Mouse (Mus musculus): Measurements from ENCODE around the gene Cab39l. TPM values are rescaled to one million over a fixed set of nuclear protein-coding genes. Genes with fewer than 3 reads are reported as not detected.

Cab39l gene
- polyA plus RNA-seq, 1 experiment from 2014 or later: 22.7 TPM

- Histone ChIP-seq H3K36me3 (no peaks in the 10 kb centered on the region), H3K27me3 (no peaks in the 10 kb centered on the region), H3K27ac (replicated peaks) (no peak overlapping the region), H3K4me1 (no peaks in the 10 kb centered on the region), H3K9ac (replicated peaks) (no peak overlapping the region), H3K9me3 (no peaks in the 10 kb centered on the region), H3K4me3 (no peak overlapping the region), H3K4me2 (replicated peaks) (no peak overlapping the region)
- no peak for ATAC-seq (replicated peaks)
- WGBS: 61% methylated on average over 6 of the region's 6 CpGs
These were observed 108.3 kb downstream of the Cab39l start for GRCm38 (mm10) chr14:59549106-59549505.

- 75% methylated on average over 2 of the region's 2 CpGs for WGBS
- no peaks in the 10 kb centered on the region for H3K36me3 ChIP-seq
- no peak for ATAC-seq (replicated peaks)
These were observed 110.1 kb downstream of the Cab39l start for GRCm38 (mm10) chr14:59550841-59551240.

GRCm38 (mm10) chr14:59551956-59552355 lies 111.2 kb downstream of the Cab39l start:
- 83% methylated on average over 8 of the region's 8 CpGs for WGBS

More at GRCm38 (mm10) chr14:59550841-59551240, 110.1 kb downstream of the Cab39l start:
- no peaks in the 10 kb centered on the region for H3K9me3 ChIP-seq
- no peak overlapping the region for H3K4me2 ChIP-seq (replicated peaks)
- H3K4me3 ChIP-seq: no peak overlapping the region
- no peaks in the 10 kb centered on the region for H3K4me1 ChIP-seq
- H3K9ac ChIP-seq (replicated peaks): no peak overlapping the region
- no peaks in the 10 kb centered on the region for H3K27me3 ChIP-seq
- H3K27ac ChIP-seq (replicated peaks): no peak overlapping the region

GRCm38 (mm10) chr14:59554025-59554424 lies 113.3 kb downstream of the Cab39l start:
- H3K4me1 ChIP-seq: no peaks in the 10 kb centered on the region; the same call in 1 of the 2 replicates
- whole genome bisulfite sequencing: 74% methylated on average over 5 of the region's 5 CpGs
- H3K4me3 ChIP-seq: no peak overlapping the region
- no peak for ATAC-seq (replicated peaks)
- no peak overlapping the region for H3K4me2 ChIP-seq (replicated peaks)
- H3K9ac ChIP-seq (replicated peaks): no peak overlapping the region
- no peak overlapping the region for H3K27ac ChIP-seq (replicated peaks)
- H3K9me3 ChIP-seq: no peaks in the 10 kb centered on the region
- no peaks in the 10 kb centered on the region for H3K27me3 ChIP-seq
- H3K36me3 ChIP-seq: no peaks in the 10 kb centered on the region

More at GRCm38 (mm10) chr14:59551956-59552355, 111.2 kb downstream of the Cab39l start:
- no peak overlapping the region for H3K9ac ChIP-seq (replicated peaks)
- no peaks in the 10 kb centered on the region for H3K9me3 ChIP-seq
- no peak overlapping the region for H3K27ac ChIP-seq (replicated peaks)
- H3K4me2 ChIP-seq (replicated peaks): no peak overlapping the region
- no peaks in the 10 kb centered on the region; the same call in 1 of the 2 replicates for H3K4me1 ChIP-seq
- no peaks in the 10 kb centered on the region for H3K36me3 ChIP-seq
- no peaks in the 10 kb centered on the region for H3K27me3 ChIP-seq
- no peak overlapping the region for H3K4me3 ChIP-seq
- no peak for ATAC-seq (replicated peaks)

- ATAC-seq (replicated peaks): no peak
- Histone ChIP-seq H3K4me3 (no peak overlapping the region), H3K4me2 (replicated peaks) (no peak overlapping the region), H3K9me3 (no peaks in the 10 kb centered on the region), H3K27me3 (no peaks in the 10 kb centered on the region), H3K4me1 (no peaks in the 10 kb centered on the region; the same call in 1 of the 2 replicates), H3K9ac (replicated peaks) (no peak overlapping the region), H3K36me3 (no peaks in the 10 kb centered on the region), H3K27ac (replicated peaks) (no peak overlapping the region)
- WGBS: 89% methylated on average over 8 of the region's 8 CpGs
These were observed 114.2 kb downstream of the Cab39l start for GRCm38 (mm10) chr14:59555018-59555417.

- WGBS: 56% methylated on average over 13 of the region's 13 CpGs
These were observed 115.3 kb downstream of the Cab39l start for GRCm38 (mm10) chr14:59555928-59556531.

GRCm38 (mm10) chr14:59557071-59557470 lies 116.3 kb downstream of the Cab39l start:
- Histone ChIP-seq H3K4me2 (replicated peaks) (no peak overlapping the region), H3K27me3 (no peaks in the 10 kb centered on the region), H3K4me3 (no peak overlapping the region), H3K4me1 (no peaks in the 10 kb centered on the region; the same call in 1 of the 2 replicates), H3K9ac (replicated peaks) (no peak overlapping the region), H3K36me3 (no peaks in the 10 kb centered on the region), H3K27ac (replicated peaks) (no peak overlapping the region), H3K9me3 (no peaks in the 10 kb centered on the region)
- WGBS: 70% methylated on average over 4 of the region's 4 CpGs
- ATAC-seq (replicated peaks): no peak

More at GRCm38 (mm10) chr14:59555928-59556531, 115.3 kb downstream of the Cab39l start:
- no peaks in the 10 kb centered on the region for H3K27me3 ChIP-seq
- no peak overlapping the region for H3K9ac ChIP-seq (replicated peaks)
- H3K36me3 ChIP-seq: no peaks in the 10 kb centered on the region
- ATAC-seq (replicated peaks): peak; percentile 72
- no peaks in the 10 kb centered on the region; the same call in 1 of the 2 replicates for H3K4me1 ChIP-seq
- H3K4me3 ChIP-seq: no peak overlapping the region
- no peak overlapping the region for H3K4me2 ChIP-seq (replicated peaks)
- no peaks in the 10 kb centered on the region for H3K9me3 ChIP-seq
- H3K27ac ChIP-seq (replicated peaks): no peak overlapping the region

- no peaks in the 10 kb centered on the region for H3K27me3 ChIP-seq
- 45% methylated on average over 1 of the region's 1 CpGs for WGBS
- no peak overlapping the region for H3K4me2 ChIP-seq (replicated peaks)
- no peak overlapping the region for H3K9ac ChIP-seq (replicated peaks)
- ATAC-seq (replicated peaks): no peak
- H3K27ac ChIP-seq (replicated peaks): no peak overlapping the region
- no peaks in the 10 kb centered on the region for H3K36me3 ChIP-seq
- H3K4me3 ChIP-seq: no peak overlapping the region
- no peaks in the 10 kb centered on the region; the same call in 1 of the 2 replicates for H3K4me1 ChIP-seq
- H3K9me3 ChIP-seq: no peaks in the 10 kb centered on the region
These were observed 117.1 kb downstream of the Cab39l start for GRCm38 (mm10) chr14:59557886-59558285.

GRCm38 (mm10) chr14:59566756-59567155 lies 126.0 kb downstream of the Cab39l start:
- Histone ChIP-seq H3K27ac (replicated peaks) (no peak overlapping the region), H3K4me2 (replicated peaks) (no peak overlapping the region), H3K4me3 (no peak overlapping the region), H3K27me3 (no peaks in the 10 kb centered on the region), H3K4me1 (no peaks in the 10 kb centered on the region), H3K36me3 (peaks cover 22% of the 10 kb centered on the region), H3K9me3 (no peaks in the 10 kb centered on the region), H3K9ac (replicated peaks) (no peak overlapping the region)
- ATAC-seq (replicated peaks): no peak
- WGBS: 88% methylated on average over 6 of the region's 6 CpGs

- ATAC-seq (replicated peaks): no peak
- Histone ChIP-seq H3K27ac (replicated peaks) (no peak overlapping the region), H3K36me3 (peaks cover 35% of the 10 kb centered on the region), H3K9ac (replicated peaks) (no peak overlapping the region), H3K4me2 (replicated peaks) (no peak overlapping the region), H3K27me3 (no peaks in the 10 kb centered on the region), H3K9me3 (no peaks in the 10 kb centered on the region), H3K4me1 (no peaks in the 10 kb centered on the region), H3K4me3 (no peak overlapping the region)
- 91% methylated on average over 5 of the region's 5 CpGs for WGBS
These were observed 135.6 kb downstream of the Cab39l start for GRCm38 (mm10) chr14:59576385-59576784.

- 76% methylated on average over 1 of the region's 1 CpGs for WGBS
- Histone ChIP-seq H3K27me3 (no peaks in the 10 kb centered on the region), H3K36me3 (peaks cover 49% of the 10 kb centered on the region), H3K4me1 (no peaks in the 10 kb centered on the region), H3K27ac (replicated peaks) (no peak overlapping the region), H3K9me3 (no peaks in the 10 kb centered on the region), H3K9ac (replicated peaks) (no peak overlapping the region), H3K4me3 (no peak overlapping the region), H3K4me2 (replicated peaks) (no peak overlapping the region)
- no peak for ATAC-seq (replicated peaks)
These were observed 149.8 kb downstream of the Cab39l start for GRCm38 (mm10) chr14:59590614-59591013.

GRCm38 (mm10) chr14:59591901-59592300 lies 151.1 kb downstream of the Cab39l start:
- Histone ChIP-seq H3K36me3 (peaks cover 36% of the 10 kb centered on the region), H3K27ac (replicated peaks) (no peak overlapping the region), H3K9ac (replicated peaks) (no peak overlapping the region), H3K4me1 (peaks cover 9% of the 10 kb centered on the region), H3K9me3 (no peaks in the 10 kb centered on the region), H3K4me2 (replicated peaks) (no peak overlapping the region), H3K27me3 (no peaks in the 10 kb centered on the region), H3K4me3 (no peak overlapping the region)
- ATAC-seq (replicated peaks): no peak
- 77% methylated on average over 8 of the region's 8 CpGs for WGBS

GRCm38 (mm10) chr14:59592593-59592992 lies 151.8 kb downstream of the Cab39l start:
- 95% methylated on average over 3 of the region's 3 CpGs for WGBS
- Histone ChIP-seq H3K9ac (replicated peaks) (no peak overlapping the region), H3K27ac (replicated peaks) (no peak overlapping the region), H3K4me1 (peaks cover 12% of the 10 kb centered on the region), H3K27me3 (no peaks in the 10 kb centered on the region), H3K36me3 (peaks cover 36% of the 10 kb centered on the region), H3K4me3 (no peak overlapping the region), H3K4me2 (replicated peaks) (no peak overlapping the region), H3K9me3 (no peaks in the 10 kb centered on the region)
- no peak for ATAC-seq (replicated peaks)
